Mouse (Mus musculus): ENCODE data around the gene Clic5.
A peak's percentile ranks its signal among the peaks of the same experiment; 100 is the strongest.

Clic5 gene

GRCm38 (mm10) chr17:44199158-44199557, 10.8 kb downstream of the Clic5 start:
- no peak for DNase-seq (ENCODE audit: low spot score)

GRCm38 (mm10) chr17:44202952-44203351, 14.6 kb downstream of the Clic5 start:
- no peak for DNase-seq (ENCODE audit: low spot score)

GRCm38 (mm10) chr17:44204787-44205186, 16.4 kb downstream of the Clic5 start:
- no peak for DNase-seq (ENCODE audit: low spot score)

GRCm38 (mm10) chr17:44205562-44205961, 17.2 kb downstream of the Clic5 start:
- no peak for DNase-seq (ENCODE audit: low spot score)

- DNase-seq (ENCODE audit: low spot score): no peak
Observed at GRCm38 (mm10) chr17:44208900-44209299, 20.5 kb downstream of the Clic5 start.

- no peak for DNase-seq (ENCODE audit: low spot score)
Observed at GRCm38 (mm10) chr17:44212960-44213619, 24.7 kb downstream of the Clic5 start.

- DNase-seq (ENCODE audit: low spot score): no peak
Observed at GRCm38 (mm10) chr17:44215196-44215799, 26.9 kb downstream of the Clic5 start.

- peak; percentile 6 for DNase-seq (ENCODE audit: low spot score)
Observed at GRCm38 (mm10) chr17:44217185-44217584, 28.8 kb downstream of the Clic5 start.

GRCm38 (mm10) chr17:44219943-44220342, 31.6 kb downstream of the Clic5 start:
- no peak for DNase-seq (ENCODE audit: low spot score)

GRCm38 (mm10) chr17:44228428-44228827, 40.0 kb downstream of the Clic5 start:
- no peak for DNase-seq (ENCODE audit: low spot score)

- DNase-seq (ENCODE audit: low spot score): no peak
Observed at GRCm38 (mm10) chr17:44230083-44230482, 41.7 kb downstream of the Clic5 start.

GRCm38 (mm10) chr17:44239030-44239721, 50.8 kb downstream of the Clic5 start:
- peak; percentile 77 for DNase-seq (ENCODE audit: low spot score)

GRCm38 (mm10) chr17:44240742-44241141, 52.4 kb downstream of the Clic5 start:
- DNase-seq (ENCODE audit: low spot score): no peak

- no peak for DNase-seq (ENCODE audit: low spot score)
Observed at GRCm38 (mm10) chr17:44244096-44244495, 55.7 kb downstream of the Clic5 start.

GRCm38 (mm10) chr17:44244625-44245024, 56.2 kb downstream of the Clic5 start:
- DNase-seq (ENCODE audit: low spot score): no peak

- no peak for DNase-seq (ENCODE audit: low spot score)
Observed at GRCm38 (mm10) chr17:44246153-44246700, 57.8 kb downstream of the Clic5 start.

- no peak for DNase-seq (ENCODE audit: low spot score)
Observed at GRCm38 (mm10) chr17:44249544-44249943, 61.2 kb downstream of the Clic5 start.

GRCm38 (mm10) chr17:44252653-44253052, 64.3 kb downstream of the Clic5 start:
- no peak for DNase-seq (ENCODE audit: low spot score)

- DNase-seq (ENCODE audit: low spot score): no peak
Observed at GRCm38 (mm10) chr17:44254698-44255097, 66.3 kb downstream of the Clic5 start.

GRCm38 (mm10) chr17:44256583-44256982, 68.2 kb downstream of the Clic5 start:
- DNase-seq (ENCODE audit: low spot score): peak; percentile 60

GRCm38 (mm10) chr17:44259245-44259644, 70.9 kb downstream of the Clic5 start:
- no peak for DNase-seq (ENCODE audit: low spot score)

GRCm38 (mm10) chr17:44261594-44262202, 73.3 kb downstream of the Clic5 start:
- DNase-seq (ENCODE audit: low spot score): peak; percentile 26

- no peak for DNase-seq (ENCODE audit: low spot score)
Observed at GRCm38 (mm10) chr17:44270043-44270442, 81.7 kb downstream of the Clic5 start.
